Mouse (Mus musculus): ENCODE results near the gene Klhl10.

DNA sequence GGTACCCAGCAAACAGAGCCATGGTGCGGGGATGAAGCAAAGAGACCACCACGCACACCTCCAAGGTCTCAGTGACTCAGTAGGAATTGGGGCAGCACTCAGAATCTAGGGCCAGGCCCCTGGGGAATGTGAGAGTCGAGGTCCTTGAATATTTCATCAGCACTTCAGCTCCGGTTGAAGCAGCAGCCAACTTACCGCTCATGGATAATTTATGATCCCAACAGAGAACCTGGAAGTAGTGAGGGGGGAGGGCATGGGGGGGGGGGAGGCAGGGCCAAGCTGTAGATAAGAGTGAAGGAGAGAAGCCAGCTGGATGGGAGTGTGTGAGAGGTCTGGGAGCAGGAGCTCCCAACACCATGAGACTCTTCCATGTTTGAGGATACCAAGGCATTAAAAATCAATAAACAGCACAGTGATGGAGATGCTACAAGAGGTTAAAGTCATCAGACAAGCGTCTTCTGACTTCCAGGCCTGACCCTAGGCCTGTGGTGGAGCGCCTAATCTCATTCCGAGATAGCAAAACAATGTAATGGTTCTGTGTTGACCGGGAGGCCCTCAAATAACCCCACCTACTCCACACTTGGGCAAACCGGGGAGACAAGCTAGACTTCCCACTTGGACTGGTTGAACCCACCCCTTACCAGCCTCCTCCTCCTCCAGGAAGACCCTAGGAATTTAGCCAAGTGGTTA is 38.1 kb upstream of the Klhl10 start:
- no peak for TF ChIP-seq EP300 (IDR thresholded peaks at IDR 0.05; ENCODE audit: insufficient read depth, low read depth, low read length)
- TF ChIP-seq CTCF (IDR thresholded peaks at IDR 0.05; ENCODE audit: low read depth, low read length), result no peak
- TF ChIP-seq POLR2A (IDR thresholded peaks at IDR 0.05; ENCODE audit: insufficient read depth, low read length), result no peak

All from ES-Bruce4 (cell line).